Mouse (Mus musculus) liver, postnatal 0 days (tissue): Measurements from ENCODE around the gene Gm10188.

Experiments
- CTCF ChIP-seq: sonication (generic); IDR thresholded peaks from 2 replicates; pipeline ENCODE4 v1.5.1; 2016; ENCODE audit warnings: antibody characterized with exemption, low read depth
- EP300 ChIP-seq: IDR thresholded peaks from 2 replicates; pipeline ENCODE4 v1.6.1; 2016; ENCODE audit warnings: antibody characterized with exemption, low read depth, mild to moderate bottlenecking

GRCm38 (mm10) chr1:132213076-132213475 is 16.5 kb downstream of the Gm10188 start:
- TF ChIP-seq EP300 (no peak), CTCF (no peak)
